Mouse (Mus musculus) thymus, postnatal 10 days (tissue): ENCODE results near the gene Chchd2.
"Not testable (repeated sequence)": the region's sequence is repeated elsewhere in the genome, so short reads cannot be mapped to it uniquely, and the experiment has no call there.

Source experiments
- DNase-seq, 2 experiments: peaks; one replicate each; pipeline ENCODE4 v3.0.0; 2021; ENCODE audit warnings: low spot score in 2 of 2

The Chchd2 gene

GRCm38 (mm10) chr5:129886911-129887636 lies at the start of gene Chchd2:
Chchd2 (minus strand) TSS chr5:129887470.
- peak; percentile 82 to 84 for DNase-seq

GRCm38 (mm10) chr5:129936941-129937340 lies 49.7 kb upstream of the Chchd2 start:
- DNase-seq: no peak

- DNase-seq: no peak
Observed at GRCm38 (mm10) chr5:129929924-129930855, 42.9 kb upstream of the Chchd2 start.

GRCm38 (mm10) chr5:129925933-129926332 lies 38.7 kb upstream of the Chchd2 start:
- no peak for DNase-seq

GRCm38 (mm10) chr5:129924820-129925452 lies 37.7 kb upstream of the Chchd2 start:
- DNase-seq: no peak

- no peak for DNase-seq
Observed at GRCm38 (mm10) chr5:129921972-129922371, 34.7 kb upstream of the Chchd2 start.

GRCm38 (mm10) chr5:129919320-129919719 lies 32.0 kb upstream of the Chchd2 start:
- DNase-seq: no peak

GRCm38 (mm10) chr5:129918752-129919151 lies 31.5 kb upstream of the Chchd2 start:
- DNase-seq: no peak

- DNase-seq: no peak
Observed at GRCm38 (mm10) chr5:129918065-129918651, 30.9 kb upstream of the Chchd2 start.

- not testable (repeated sequence) for DNase-seq
Observed at GRCm38 (mm10) chr5:129915491-129915890, 28.2 kb upstream of the Chchd2 start.

- peak in 1 of 2 experiments; percentile 38 for DNase-seq
Observed at GRCm38 (mm10) chr5:129914024-129914423, 26.8 kb upstream of the Chchd2 start.

- no peak for DNase-seq
Observed at GRCm38 (mm10) chr5:129909591-129909990, 22.3 kb upstream of the Chchd2 start.

- DNase-seq: no peak
Observed at GRCm38 (mm10) chr5:129909147-129909546, 21.9 kb upstream of the Chchd2 start.

- DNase-seq: peak; percentile 65 to 74
Observed at GRCm38 (mm10) chr5:129908242-129908965, 21.1 kb upstream of the Chchd2 start, which contains the start of gene Nupr1l. Nupr1l (plus strand) TSS chr5:129908540.

- DNase-seq: no peak
Observed at GRCm38 (mm10) chr5:129907775-129908174, 20.5 kb upstream of the Chchd2 start.

GRCm38 (mm10) chr5:129898449-129898848 lies 11.2 kb upstream of the Chchd2 start, which contains the start of gene Phkg1:
Phkg1 (minus strand) TSS chr5:129898549.
- no peak for DNase-seq

GRCm38 (mm10) chr5:129895198-129896088 lies 8.2 kb upstream of the Chchd2 start, which contains the start of gene Zbed5:
Zbed5 (plus strand) TSS chr5:129895723.
- DNase-seq: peak; percentile 66 to 69

GRCm38 (mm10) chr5:129890390-129890789 lies 3.1 kb upstream of the Chchd2 start:
- not testable (repeated sequence) for DNase-seq

GRCm38 (mm10) chr5:129886271-129886670 lies 999 bp downstream of the Chchd2 start:
- no peak for DNase-seq

GRCm38 (mm10) chr5:129879888-129880287 lies 7.4 kb downstream of the Chchd2 start:
- no peak for DNase-seq
